Mouse (Mus musculus) CH12.LX (cell line): Measurements from ENCODE around the gene Tspan9. TPM values are rescaled to one million over a fixed set of nuclear protein-coding genes. Genes with fewer than 3 reads are reported as not detected.

Experiments used
- DNase-seq: peaks from one replicate; pipeline ENCODE4 v3.0.0-alpha.2; 2013; ENCODE audit errors: extremely low read depth
- H3K27ac ChIP-seq: 2 replicates; pipeline ENCODE4 v1.5.1; 2012; ENCODE audit warnings: low read depth, mild to moderate bottlenecking, control low read depth, moderate library complexity; ENCODE audit not compliant: insufficient read depth
- H3K27me3 ChIP-seq: replicated peaks from 2 replicates; pipeline ENCODE3; 2012; ENCODE audit warnings: inconsistent platforms
- H3K36me3 ChIP-seq, 2 experiments: replicated peaks in 1 of 2; 2 replicates each; pipeline versions ENCODE3 to v1.6.1; 2012; ENCODE audit warnings: inconsistent platforms in 1 of 2, low read length in 1 of 2, mild to moderate bottlenecking in 1 of 2, mixed read lengths in 1 of 2, moderate library complexity in 1 of 2; ENCODE audit not compliant: control insufficient read depth in 1 of 2, insufficient read depth in 1 of 2
- H3K4me1 ChIP-seq, 2 experiments: 2 replicates each; pipeline ENCODE4 v1.6.1; 2012; ENCODE audit warnings: inconsistent platforms in 1 of 2, moderate library complexity in 1 of 2; ENCODE audit not compliant: insufficient read depth in 2 of 2, control insufficient read depth in 1 of 2
- H3K4me2 ChIP-seq: 2 replicates; pipeline ENCODE4 v1.6.1; 2012; ENCODE audit warnings: low read depth, mild to moderate bottlenecking, control low read depth; ENCODE audit not compliant: poor library complexity, insufficient read depth, severe bottlenecking
- H3K4me3 ChIP-seq, 3 experiments: fragments of 150-350 bp in 1 of 3; sonication (generic) in 1 of 3; replicated peaks in 1 of 3; 2 replicates each; pipeline versions ENCODE3 to v1.5.1; 2011 to 2012; ENCODE audit warnings: low read depth in 2 of 3, low read length in 2 of 3, mild to moderate bottlenecking in 2 of 3, moderate library complexity in 2 of 3, control low read depth in 1 of 3, improper control_type of control experiment in 1 of 3, inconsistent platforms in 1 of 3, mixed read lengths in 1 of 3; ENCODE audit not compliant: poor library complexity in 1 of 3
- H3K79me2 ChIP-seq: replicated peaks from 2 replicates; pipeline ENCODE4 v1.6.1; 2012; ENCODE audit warnings: mild to moderate bottlenecking, moderate library complexity; ENCODE audit not compliant: control insufficient read depth, poor library complexity, insufficient read depth, severe bottlenecking; ENCODE audit errors: extremely low read depth
- H3K9ac ChIP-seq: 2 replicates; pipeline ENCODE4 v1.6.1; 2012; ENCODE audit warnings: low read depth, mild to moderate bottlenecking, control low read depth, moderate library complexity; ENCODE audit not compliant: insufficient read depth
- H3K9me3 ChIP-seq: replicated peaks from 2 replicates; pipeline ENCODE3; 2012; ENCODE audit warnings: low read length, inconsistent platforms, mixed read lengths
- BHLHE40 ChIP-seq: IDR thresholded peaks from 2 replicates; pipeline ENCODE4 v1.6.1; 2011; ENCODE audit warnings: mild to moderate bottlenecking, low read depth, low read length, improper control_type of control experiment
- CHD1 ChIP-seq: IDR thresholded peaks from 2 replicates; pipeline ENCODE4 v1.6.1; 2012; ENCODE audit warnings: low read depth, low read length, improper control_type of control experiment, inconsistent platforms
- CHD2 ChIP-seq: IDR thresholded peaks from 2 replicates; pipeline ENCODE4 v1.6.1; 2011; ENCODE audit warnings: low read length, improper control_type of control experiment
- ETS1 ChIP-seq: conservative IDR thresholded peaks from 2 replicates; pipeline ENCODE4 v1.6.1; 2012; ENCODE audit warnings: low read depth, mild to moderate bottlenecking, inconsistent platforms, low read length, improper control_type of control experiment, moderate library complexity
- IRF4 ChIP-seq: IDR thresholded peaks from 2 replicates; pipeline ENCODE4 v1.6.1; 2014; ENCODE audit warnings: low read depth, mild to moderate bottlenecking, inconsistent platforms, low read length, improper control_type of control experiment
- JUN ChIP-seq: IDR thresholded peaks from 2 replicates; pipeline ENCODE4 v1.6.1; 2011; ENCODE audit warnings: low read depth, mild to moderate bottlenecking, low read length, improper control_type of control experiment, moderate library complexity; ENCODE audit not compliant: insufficient read depth
- KAT2A ChIP-seq: IDR thresholded peaks from 2 replicates; pipeline ENCODE4 v1.6.1; 2012; ENCODE audit warnings: low read length, improper control_type of control experiment, inconsistent platforms; ENCODE audit not compliant: insufficient replicate concordance
- MAFK ChIP-seq: IDR thresholded peaks from 2 replicates; pipeline ENCODE4 v1.6.1; 2011; ENCODE audit warnings: low read length, improper control_type of control experiment; ENCODE audit not compliant: insufficient replicate concordance
- MAZ ChIP-seq: IDR thresholded peaks from 2 replicates; pipeline ENCODE4 v1.6.1; 2012; ENCODE audit warnings: low read depth, mild to moderate bottlenecking, inconsistent platforms, low read length, improper control_type of control experiment, moderate library complexity
- NRF1 ChIP-seq: IDR thresholded peaks from 2 replicates; pipeline ENCODE4 v1.6.1; 2014; ENCODE audit warnings: low read depth, mild to moderate bottlenecking, inconsistent platforms, low read length, improper control_type of control experiment, moderate library complexity
- PAX5 ChIP-seq: IDR thresholded peaks from 2 replicates; pipeline ENCODE4 v1.6.1; 2012; ENCODE audit warnings: low read length, inconsistent platforms, mixed read lengths
- POLR2A ChIP-seq: IDR thresholded peaks from 2 replicates; pipeline ENCODE4 v1.6.1; 2011; ENCODE audit warnings: low read depth, mild to moderate bottlenecking, improper control_type of control experiment, low read length
- RCOR1 ChIP-seq: conservative IDR thresholded peaks from 2 replicates; pipeline ENCODE4 v1.6.1; 2012; ENCODE audit warnings: low read depth, mild to moderate bottlenecking, inconsistent platforms, low read length, improper control_type of control experiment
- USF1 ChIP-seq: IDR thresholded peaks from 2 replicates; pipeline ENCODE4 v1.6.1; 2014; ENCODE audit warnings: low read depth, mild to moderate bottlenecking, inconsistent platforms, low read length, improper control_type of control experiment
- USF2 ChIP-seq: conservative IDR thresholded peaks from 2 replicates; pipeline ENCODE4 v1.6.1; 2011; ENCODE audit warnings: low read depth, low read length, improper control_type of control experiment
- ZKSCAN1 ChIP-seq: IDR thresholded peaks from 2 replicates; pipeline ENCODE4 v1.6.1; 2012; ENCODE audit warnings: low read depth, inconsistent platforms, low read length, improper control_type of control experiment, borderline replicate concordance
- ZMIZ1 ChIP-seq: IDR thresholded peaks from 2 replicates; pipeline ENCODE4 v1.6.1; 2012; ENCODE audit warnings: low read depth, mild to moderate bottlenecking, inconsistent platforms, low read length, improper control_type of control experiment
- dilution Hi-C: fragments of 300-500 bp; cut with MboI; formaldehyde crosslinking; loops from 2 replicates; pipeline ENCODE4 v1.14.3; 2020; ENCODE audit warnings: low sequenced_read_pairs; ENCODE audit not compliant: extremely low pct_unique_long_range_greater_than_20kb, extremely low pct_ligation_motif_present
- in situ Hi-C: fragments of 300-500 bp; cut with MboI; formaldehyde crosslinking; loops from 3 replicates; pipeline ENCODE4 v1.14.3; 2019; ENCODE audit warnings: low sequenced_read_pairs, low pct_ligation_motif_present, low pct_unique_long_range_greater_than_20kb, mixed read lengths
- polyA plus RNA-seq: library from polyadenylated mRNA; unstranded; fragments of >175 nt; gene quantifications from 2 replicates; pipeline ENCODE4 v1.2.1, GENCODE M21; 2012; ENCODE audit warnings: low read depth; ENCODE audit not compliant: insufficient read length
- total RNA-seq, 2 experiments: library from RNA; depleted of rRNA; stranded (reverse); fragments of 300-350 nt in 1 of 2; fragments of >200 nt in 1 of 2; gene quantifications; 2 replicates each; pipeline ENCODE4 v1.2.3; 2012 to 2014

The Tspan9 gene
- total and polyA plus RNA-seq, 3 experiments: 0.40 to 0.98 (median 0.71) TPM

GRCm38 (mm10) chr6:128070921-128071558 lies 72.4 kb downstream of the Tspan9 start:
- H3K27me3 ChIP-seq: peaks cover 96% of the 10 kb centered on the region
- H3K79me2 ChIP-seq: no peaks in the 10 kb centered on the region
- TF ChIP-seq MAFK: no peak
- no peak for TF ChIP-seq PAX5
- no peak for TF ChIP-seq CHD1
- H3K36me3 ChIP-seq: no peaks in the 10 kb centered on the region
- DNase-seq: no peak
- no peak overlapping the region for H3K4me3 ChIP-seq
- in situ Hi-C loops: no loop called here
- no peak overlapping the region for H3K9ac ChIP-seq
- dilution Hi-C loops: no loop called here
- no peak overlapping the region for H3K4me2 ChIP-seq
- H3K27ac ChIP-seq: no peak overlapping the region
- no peaks in the 10 kb centered on the region for H3K4me1 ChIP-seq
- no peaks in the 10 kb centered on the region for H3K9me3 ChIP-seq

GRCm38 (mm10) chr6:128070072-128070872 lies 73.1 kb downstream of the Tspan9 start:
- no peaks in the 10 kb centered on the region for H3K79me2 ChIP-seq
- in situ Hi-C loops: no loop called here

GRCm38 (mm10) chr6:128068144-128068543 lies 75.2 kb downstream of the Tspan9 start:
- H3K9me3 ChIP-seq: no peaks in the 10 kb centered on the region
- no peaks in the 10 kb centered on the region for H3K79me2 ChIP-seq
- peaks cover 95% of the 10 kb centered on the region for H3K27me3 ChIP-seq
- H3K27ac ChIP-seq: no peak overlapping the region
- no peak overlapping the region for H3K4me2 ChIP-seq
- in situ Hi-C loops (no loop called here), dilution Hi-C loops (no loop called here)
- H3K9ac ChIP-seq: no peak overlapping the region
- no peaks in the 10 kb centered on the region; a peak in 1 of 4 replicates for H3K4me1 ChIP-seq
- H3K4me3 ChIP-seq: no peak overlapping the region
- H3K36me3 ChIP-seq: no peaks in the 10 kb centered on the region
- TF ChIP-seq JUN (no peak), USF2 (no peak), NRF1 (no peak), KAT2A (no peak), ETS1 (no peak), ZKSCAN1 (no peak), RCOR1 (no peak)
- DNase-seq: no peak

More at GRCm38 (mm10) chr6:128070072-128070872, 73.1 kb downstream of the Tspan9 start:
- H3K9me3 ChIP-seq: no peaks in the 10 kb centered on the region
- H3K4me2 ChIP-seq: no peak overlapping the region
- H3K9ac ChIP-seq: no peak overlapping the region
- H3K27me3 ChIP-seq: peaks cover 96% of the 10 kb centered on the region
- no peak overlapping the region for H3K4me3 ChIP-seq
- H3K36me3 ChIP-seq: no peaks in the 10 kb centered on the region
- no peaks in the 10 kb centered on the region for H3K4me1 ChIP-seq
- TF ChIP-seq NRF1: no peak
- no peak for TF ChIP-seq USF1
- TF ChIP-seq MAZ: no peak
- TF ChIP-seq CHD2: no peak
- TF ChIP-seq POLR2A: no peak
- no peak for TF ChIP-seq IRF4
- no peak for TF ChIP-seq BHLHE40
- no peak for TF ChIP-seq ZMIZ1
- TF ChIP-seq ETS1: no peak
- DNase-seq: no peak
- dilution Hi-C loops: no loop called here
- H3K27ac ChIP-seq: no peak overlapping the region
